Mouse (Mus musculus) lung, postnatal 0 days (tissue): ENCODE measurements around the gene Irak4. TPM values are rescaled to one million over a fixed set of nuclear protein-coding genes. Genes with fewer than 3 reads are reported as not detected.

ENCODE experiments used
- ATAC-seq: fragments of 200-750 bp; cut with Nextera tagmentation; 2 replicates; pipeline ENCODE4 v1.8.0; 2017; ENCODE audit warnings: moderate library complexity
- DNase-seq: peaks from one replicate; pipeline ENCODE4 v3.0.0-alpha.2; 2016; ENCODE audit warnings: low spot score
- H3K27ac ChIP-seq: fragments of 300-500 bp; sonication (generic); 2 replicates; pipeline ENCODE4 v1.5.1; 2014; ENCODE audit warnings: antibody characterized with exemption, mild to moderate bottlenecking, low read length, mixed read lengths
- H3K27me3 ChIP-seq: fragments of 300-500 bp; sonication (generic); replicated peaks from 2 replicates; pipeline ENCODE4 v1.6.1; 2014; ENCODE audit warnings: low read length, mixed read lengths; ENCODE audit not compliant: insufficient read depth
- H3K36me3 ChIP-seq: fragments of 300-500 bp; sonication (generic); 2 replicates; pipeline ENCODE4 v1.6.1; 2014; ENCODE audit warnings: low read length, mixed read lengths; ENCODE audit not compliant: insufficient read depth
- H3K4me1 ChIP-seq: fragments of 300-500 bp; sonication (generic); 2 replicates; pipeline ENCODE4 v1.6.1; 2014; ENCODE audit warnings: antibody characterized with exemption, low read depth, low read length, mixed read lengths; ENCODE audit not compliant: insufficient read depth
- H3K4me2 ChIP-seq: fragments of 300-500 bp; sonication (generic); replicated peaks from 2 replicates; pipeline ENCODE4 v1.6.1; 2014; ENCODE audit warnings: low read depth, mild to moderate bottlenecking, low read length, moderate library complexity, mixed read lengths
- H3K4me3 ChIP-seq: fragments of 300-500 bp; sonication (generic); 2 replicates; pipeline ENCODE4 v1.5.1; 2014; ENCODE audit warnings: low read depth, low read length
- H3K9ac ChIP-seq: fragments of 300-500 bp; sonication (generic); replicated peaks from 2 replicates; pipeline ENCODE4 v1.6.1; 2014; ENCODE audit warnings: low read depth, mild to moderate bottlenecking
- H3K9me3 ChIP-seq: fragments of 300-500 bp; sonication (generic); 2 replicates; pipeline ENCODE4 v1.6.1; 2016; ENCODE audit warnings: low read length, mixed read lengths
- CTCF ChIP-seq: IDR thresholded peaks from 2 replicates; pipeline ENCODE4 v1.5.1; 2016; ENCODE audit warnings: antibody characterized with exemption, mild to moderate bottlenecking
- EP300 ChIP-seq: IDR thresholded peaks from 2 replicates; pipeline ENCODE4 v1.6.1; 2016; ENCODE audit warnings: antibody characterized with exemption, mild to moderate bottlenecking, control low read depth
- WGBS: fragments of 180-500 bp; shearing (Covaris S2); extraction: QIAGEN DNeasy Blood & Tissue Kit; methylation state at CpG from one replicate; pipeline ENCODE4 v1.1.7; 2014; 5-methylcytosine and 5-hydroxymethylcytosine counted together
- polyA plus RNA-seq: library from polyadenylated mRNA; unstranded; fragments of >200 nt; fragmentation: Nextera tagmentation; extraction: Ambion mirVana; gene quantifications from 2 replicates; pipeline ENCODE4 v1.2.1, GENCODE M21; 2015

The Irak4 gene
- polyA plus RNA-seq, 1 experiment from 2014 or later = 11.8 TPM

GRCm38 (mm10) chr15:94630553-94630952 lies 87.1 kb downstream of the Irak4 start:
- DNase-seq (no peak), ATAC-seq (no peak)
- H3K9me3 ChIP-seq = no peaks in the 10 kb centered on the region
- no peak overlapping the region for H3K27ac ChIP-seq
- H3K9ac ChIP-seq = no peak overlapping the region
- H3K4me3 ChIP-seq = no peak overlapping the region
- H3K27me3 ChIP-seq = no peaks in the 10 kb centered on the region
- H3K4me2 ChIP-seq = no peak overlapping the region
- WGBS = 52% methylated on average over 4 of the region's 4 CpGs
- H3K36me3 ChIP-seq = no peaks in the 10 kb centered on the region
- TF ChIP-seq CTCF = no peak
- no peak for TF ChIP-seq EP300
- H3K4me1 ChIP-seq = no peaks in the 10 kb centered on the region

Other genes with a start within 250 kb of the Irak4 start
- gene Adamts20, start 78.2 kb upstream of the Irak4 start, polyA plus RNA-seq = 0.13 and 0.24 TPM in 2 replicates
- 3.2 and 3.4 TPM in 2 replicates for gene Pus7l, start 96 bp upstream of the Irak4 start, polyA plus RNA-seq
- gene Twf1, start 46.2 kb downstream of the Irak4 start, polyA plus RNA-seq = 84.8 and 86.3 TPM in 2 replicates
- gene Tmem117, start 85.6 kb downstream of the Irak4 start, polyA plus RNA-seq = 3.3 and 4.5 TPM in 2 replicates